Mouse (Mus musculus): ENCODE measurements around the gene Gm38394.

Gene Gm38394

DNA sequence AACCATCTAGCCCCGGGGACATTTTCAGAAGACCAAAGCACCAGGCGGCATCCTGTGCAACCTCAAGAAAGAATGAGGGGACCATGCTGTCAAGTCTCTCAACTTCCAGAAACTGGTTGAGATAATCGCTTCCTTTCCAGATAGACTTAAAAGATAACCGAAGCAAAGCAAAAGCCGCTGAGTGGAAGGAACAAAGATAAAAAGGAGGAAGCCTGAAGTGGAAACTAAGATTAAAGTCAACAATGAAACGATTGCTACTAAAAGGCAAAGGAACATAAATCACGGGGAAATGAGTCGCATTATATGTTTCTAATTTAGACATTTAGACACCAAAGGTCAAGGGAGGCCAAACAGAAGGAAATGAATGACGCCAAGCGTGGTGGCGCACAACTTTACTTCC, 89.8 kb downstream of the Gm38394 start:
- no peak for DNase-seq (ENCODE audit: low spot score)
